Comparison of ENCODE assay signal across 20 mouse cellular contexts in the genomic region with DNA sequence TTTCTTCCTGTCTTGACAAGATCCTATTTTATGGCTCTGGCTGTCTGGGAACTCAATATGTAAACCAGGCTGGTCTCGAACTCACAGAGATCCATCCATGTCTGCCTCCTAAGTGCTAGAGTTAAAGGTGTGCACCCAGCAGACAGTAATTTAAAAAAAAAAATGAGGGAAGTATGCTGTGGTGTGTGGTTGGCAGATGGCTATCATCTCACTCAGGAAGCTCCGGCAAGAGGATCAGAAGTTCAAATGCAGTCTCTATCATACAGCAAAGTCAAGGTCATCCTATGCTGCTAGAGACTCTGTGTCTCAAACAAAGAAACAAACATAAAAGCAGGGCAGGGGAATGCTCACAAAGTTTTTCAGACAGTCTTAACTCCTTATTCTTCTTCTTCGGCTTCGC. TPM values are rescaled to one million over a fixed set of nuclear protein-coding genes. Genes with fewer than 3 reads are reported as not detected.
"Had no signal": no experiment of that assay in that cellular context is flagged by ENCODE, and none has a peak within 500 bp of the region (broad histone marks: within the 10 kb centered on the region; RNA-seq: fewer than 3 reads in every experiment).

No protein-coding gene starts in this region.

- DNase-seq: kidney, adult 18-20 months; kidney, postnatal 14 days; left cerebral cortex, postnatal 4 days; lung, adult 2 months; lung, postnatal 36 days; right cerebral cortex, postnatal 4 days; spleen, adult 18-20 months; thymus, adult 18-20 months; thymus, postnatal 25 days had no signal

- H3K27me3 ChIP-seq: intestine, embryonic 15.5 days; limb, embryonic 15.5 days; megakaryocyte, embryonic 14.5 days; midbrain, embryonic 15.5 days; neural tube, embryonic 12.5 days had no signal

- ATAC-seq: intestine, embryonic 15.5 days; lung, postnatal 0 days; midbrain, embryonic 15.5 days had no signal

- H3K4me3 ChIP-seq: intestine, embryonic 15.5 days; limb, embryonic 15.5 days; megakaryocyte, embryonic 14.5 days; midbrain, embryonic 15.5 days; neural tube, embryonic 12.5 days had no signal

- H3K9me3 ChIP-seq: intestine, embryonic 15.5 days; limb, embryonic 15.5 days; megakaryocyte, embryonic 14.5 days; midbrain, embryonic 15.5 days; neural tube, embryonic 12.5 days had no signal

- H3K4me2 ChIP-seq: intestine, embryonic 15.5 days; limb, embryonic 15.5 days; midbrain, embryonic 11.5 days; midbrain, embryonic 15.5 days; neural tube, embryonic 12.5 days had no signal

- H3K27ac ChIP-seq: intestine, embryonic 15.5 days; limb, embryonic 15.5 days; midbrain, embryonic 15.5 days; neural tube, embryonic 12.5 days had no signal

- H3K9ac ChIP-seq: intestine, embryonic 15.5 days; limb, embryonic 15.5 days; midbrain, embryonic 15.5 days; neural tube, embryonic 12.5 days had no signal

- H3K36me3 ChIP-seq: intestine, embryonic 15.5 days; limb, embryonic 15.5 days; midbrain, embryonic 15.5 days; neural tube, embryonic 12.5 days had no signal

RNA-seq across cellular contexts. Expression of a gene that starts 10.7 kb away (rescaled TPM):
- total RNA-seq: layer of hippocampus, adult 8-10 months; layer of hippocampus, postnatal 14 days; left cerebral cortex, postnatal 10 days; left cerebral cortex, postnatal 4 days had no signal

RNA-seq across cellular contexts. Expression of a gene that starts 41.5 kb away (rescaled TPM):
- total RNA-seq: neutrophil, adult 5-6 weeks had no signal
